Mouse (Mus musculus): ENCODE data around the gene Rad17. TPM values are rescaled to one million over a fixed set of nuclear protein-coding genes. Genes with fewer than 3 reads are reported as not detected.

Rad17 gene
- 13.9 and 14.5 TPM in 2 replicates for polyA plus RNA-seq (2012; rRNA removed)

- peak; percentile 98 for DNase-seq (ENCODE audit: low spot score)
Measured at GRCm38 (mm10) chr13:100650550-100651438, at the start of gene Rad17, which contains the start of gene Ak6. Rad17 (minus strand) TSS chr13:100651051. Ak6 (plus strand) TSS chr13:100650979.

- no peak for DNase-seq (ENCODE audit: low spot score)
Measured at GRCm38 (mm10) chr13:100698866-100699265, 48.0 kb upstream of the Rad17 start.

GRCm38 (mm10) chr13:100697541-100697940, 46.7 kb upstream of the Rad17 start:
- no peak for DNase-seq (ENCODE audit: low spot score)

GRCm38 (mm10) chr13:100687513-100687912, 36.7 kb upstream of the Rad17 start:
- DNase-seq (ENCODE audit: low spot score) = no peak

GRCm38 (mm10) chr13:100684355-100684754, 33.5 kb upstream of the Rad17 start:
- no peak for DNase-seq (ENCODE audit: low spot score)

GRCm38 (mm10) chr13:100682837-100683236, 32.0 kb upstream of the Rad17 start:
- no peak for DNase-seq (ENCODE audit: low spot score)

- DNase-seq (ENCODE audit: low spot score) = no peak
Measured at GRCm38 (mm10) chr13:100681615-100682014, 30.8 kb upstream of the Rad17 start.

GRCm38 (mm10) chr13:100675936-100676635, 25.2 kb upstream of the Rad17 start:
- DNase-seq (ENCODE audit: low spot score) = no peak

- DNase-seq (ENCODE audit: low spot score) = no peak
Measured at GRCm38 (mm10) chr13:100670181-100670741, 19.4 kb upstream of the Rad17 start.

- DNase-seq (ENCODE audit: low spot score) = peak; percentile 46
Measured at GRCm38 (mm10) chr13:100669291-100670022, 18.6 kb upstream of the Rad17 start, which contains the start of gene Ccdc125. Ccdc125 (plus strand) TSS chr13:100669717.

GRCm38 (mm10) chr13:100659864-100660456, 9.1 kb upstream of the Rad17 start:
- DNase-seq (ENCODE audit: low spot score) = no peak

- DNase-seq (ENCODE audit: low spot score) = no peak
Measured at GRCm38 (mm10) chr13:100658091-100658490, 7.2 kb upstream of the Rad17 start.

- no peak for DNase-seq (ENCODE audit: low spot score)
Measured at GRCm38 (mm10) chr13:100651439-100652186, 762 bp upstream of the Rad17 start, which contains the start of gene Taf9. Taf9 (plus strand) TSS chr13:100651579.

- DNase-seq (ENCODE audit: low spot score) = no peak
Measured at GRCm38 (mm10) chr13:100648223-100648622, 2.6 kb downstream of the Rad17 start.

- DNase-seq (ENCODE audit: low spot score) = no peak
Measured at GRCm38 (mm10) chr13:100642471-100643209, 8.2 kb downstream of the Rad17 start.

GRCm38 (mm10) chr13:100634106-100634691, 16.7 kb downstream of the Rad17 start:
- no peak for DNase-seq (ENCODE audit: low spot score)

GRCm38 (mm10) chr13:100622241-100622640, 28.6 kb downstream of the Rad17 start:
- DNase-seq (ENCODE audit: low spot score) = no peak

- no peak for DNase-seq (ENCODE audit: low spot score)
Measured at GRCm38 (mm10) chr13:100617583-100617982, 33.3 kb downstream of the Rad17 start.
